Mouse (Mus musculus): Measurements from ENCODE around the gene Trim11.

Trim11 gene

GRCm38 (mm10) chr11:58981541-58982447, 3.9 kb downstream of the Trim11 start:
- DNase-seq: peak; percentile 44

DNA sequence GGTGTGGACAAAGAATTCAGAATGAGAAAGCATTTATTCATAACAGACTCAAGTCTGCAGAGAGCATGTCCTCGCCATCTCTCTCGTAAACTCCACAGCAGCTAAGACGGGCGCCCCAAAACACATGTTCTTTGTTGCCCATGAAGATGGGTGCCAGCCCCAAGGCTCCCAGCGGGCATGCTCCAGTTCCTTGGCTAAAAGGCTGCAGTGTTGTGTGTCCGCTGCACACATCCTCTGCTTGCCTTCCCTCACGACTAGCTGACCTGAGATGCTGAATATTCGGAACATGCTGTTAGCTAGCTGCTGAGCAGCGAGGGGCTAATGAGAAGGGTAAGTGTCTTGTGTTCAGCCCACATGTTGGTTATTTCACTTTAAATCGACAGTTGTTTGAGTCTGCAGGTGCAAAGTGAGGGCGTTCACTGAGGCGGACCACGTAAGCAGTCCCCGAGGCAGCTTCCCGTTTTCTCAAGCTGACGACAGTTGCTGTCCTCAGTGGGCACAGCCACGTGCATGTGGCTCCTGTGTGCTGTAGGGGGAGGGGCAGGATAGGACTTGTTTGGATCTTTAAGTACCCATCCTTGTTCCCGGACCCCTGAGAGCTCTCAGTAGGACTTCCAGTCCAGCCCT, 4.7 kb downstream of the Trim11 start:
- no peak for DNase-seq

- DNase-seq: no peak
Measured at GRCm38 (mm10) chr11:58983691-58984341, 5.9 kb downstream of the Trim11 start.

DNA sequence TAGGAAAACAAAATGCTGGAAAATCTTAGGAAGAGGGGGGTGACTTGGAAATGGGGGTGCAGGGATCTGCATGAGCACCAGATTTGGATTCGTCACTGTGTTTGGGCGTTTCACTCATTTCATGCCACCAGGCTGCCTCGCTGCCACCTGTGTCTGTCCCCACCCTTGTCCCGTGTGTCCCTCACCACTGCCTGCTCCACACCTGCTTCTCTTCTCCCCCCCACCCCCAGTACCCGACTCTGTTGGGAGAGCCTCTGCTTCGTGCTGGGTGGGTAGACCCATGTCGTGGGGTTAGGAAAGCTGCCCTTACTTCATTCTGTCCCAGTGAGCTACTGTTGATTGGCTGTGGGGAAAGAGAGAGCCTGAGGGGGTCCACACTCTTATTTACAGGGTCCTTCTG, 6.8 kb downstream of the Trim11 start:
- DNase-seq: no peak

DNA sequence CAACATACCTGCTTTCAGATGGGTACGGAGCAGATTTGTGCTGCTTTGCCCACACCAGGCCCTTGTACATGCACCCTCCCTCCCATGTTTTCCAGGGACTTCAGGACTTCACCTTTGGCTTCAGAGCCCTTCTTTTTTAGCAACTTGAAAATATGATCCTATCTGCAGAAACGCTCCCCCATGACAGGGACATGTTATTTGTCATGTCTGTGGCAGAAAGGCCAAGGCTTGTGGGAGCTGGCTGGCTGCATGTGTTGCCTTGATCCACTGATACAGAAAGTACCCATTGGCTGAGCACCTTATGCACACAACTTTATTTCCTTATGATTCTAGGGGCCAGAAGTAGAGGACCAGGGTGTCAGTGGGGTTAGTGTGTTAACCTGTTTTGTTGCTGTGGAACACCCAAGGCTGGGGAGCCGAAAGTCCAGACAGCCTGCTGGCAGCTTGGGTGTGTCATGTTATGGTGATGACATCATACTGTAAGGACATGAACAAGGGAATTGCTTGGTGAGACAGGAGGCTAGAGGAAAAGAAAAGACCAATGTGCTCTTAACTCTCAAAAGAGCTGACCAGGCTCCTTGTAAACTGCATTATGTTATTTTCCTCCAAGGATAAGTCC, 7.5 kb downstream of the Trim11 start:
- DNase-seq: no peak

DNA sequence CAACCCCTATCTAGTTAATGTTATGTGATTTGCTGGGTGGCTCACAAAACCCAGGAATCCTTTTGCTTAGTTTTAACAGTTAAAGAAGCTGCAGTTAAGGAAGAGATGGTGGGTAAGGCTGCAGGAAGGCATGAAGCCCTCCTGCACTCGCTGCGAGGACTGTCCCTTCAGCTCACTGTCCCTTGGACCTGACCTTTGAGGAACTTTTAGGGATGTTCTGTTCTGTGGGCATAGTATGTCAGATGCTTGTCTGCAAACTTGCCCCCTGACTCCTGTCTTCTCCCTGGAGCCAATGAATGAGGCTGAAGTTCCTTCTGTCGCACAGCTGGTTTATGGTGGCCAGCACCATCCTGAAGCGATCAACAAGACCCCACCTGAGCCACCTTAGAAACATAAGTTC, 11.3 kb downstream of the Trim11 start:
- DNase-seq: no peak

DNA sequence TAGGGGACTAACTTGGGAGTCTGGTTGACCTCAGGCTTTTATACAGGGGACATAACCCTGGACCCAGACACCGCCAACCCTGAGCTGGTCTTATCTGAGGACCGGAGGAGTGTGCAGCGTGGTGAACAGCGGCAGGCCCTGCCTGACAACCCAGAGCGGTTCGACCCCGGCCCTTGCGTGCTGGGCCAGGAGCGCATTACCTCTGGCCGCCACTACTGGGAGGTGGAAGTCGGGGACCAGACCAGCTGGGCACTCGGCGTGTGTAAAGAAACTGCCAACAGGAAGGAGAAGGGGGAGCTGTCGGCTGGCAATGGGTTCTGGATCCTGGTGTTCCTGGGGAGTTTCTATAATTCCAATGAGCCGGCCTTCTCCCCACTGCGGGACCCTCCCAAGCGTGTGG, 12.2 kb downstream of the Trim11 start:
- DNase-seq: no peak

DNA sequence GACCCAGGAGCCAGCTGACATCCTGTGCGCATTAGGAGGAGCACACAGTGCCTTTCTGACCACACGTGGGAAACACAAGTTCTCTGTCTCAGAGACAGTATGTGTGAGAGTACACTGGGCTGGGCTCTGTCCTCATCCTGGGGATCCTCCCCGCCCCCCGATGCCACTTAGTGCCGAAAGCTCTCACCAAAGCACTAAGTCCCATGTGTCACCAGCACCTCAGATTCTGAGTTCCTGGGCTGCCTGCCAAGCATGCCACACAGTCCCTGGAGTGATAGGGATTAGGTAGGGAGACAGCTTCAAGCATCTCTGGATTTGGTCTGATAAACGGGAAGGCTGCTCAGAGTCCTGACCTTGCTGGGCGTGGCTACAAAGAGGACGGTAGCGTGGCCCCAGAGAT, 12.9 kb downstream of the Trim11 start:
- no peak for DNase-seq

GRCm38 (mm10) chr11:58991911-58992310, 14.0 kb downstream of the Trim11 start:
- DNase-seq: no peak

DNA sequence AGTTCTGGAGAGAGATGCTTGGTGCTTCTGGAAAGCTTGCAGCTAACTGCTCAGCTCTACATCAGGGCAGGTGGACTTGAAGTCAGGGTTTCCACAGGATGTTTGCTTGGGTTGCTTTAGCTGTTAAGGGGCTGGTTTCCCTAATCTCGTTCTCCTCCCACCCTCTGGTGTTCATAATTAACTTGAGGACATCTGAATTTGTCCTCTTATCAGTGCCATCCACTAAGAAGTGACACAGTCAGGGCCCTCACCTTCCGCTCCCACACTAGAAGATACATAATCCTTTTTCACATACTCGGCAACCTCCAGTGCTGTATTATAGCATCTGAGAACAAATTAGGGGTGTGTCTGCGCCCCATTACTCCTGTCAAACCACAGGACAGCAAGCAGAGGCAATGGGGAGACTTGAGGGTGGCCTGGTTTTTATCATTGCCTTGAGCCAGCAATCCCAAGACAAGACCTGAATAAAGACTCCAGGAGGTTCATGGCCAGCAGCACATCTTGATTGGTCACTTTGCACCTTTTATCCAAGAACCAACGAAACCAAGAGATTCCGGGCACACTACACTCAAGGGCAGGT, 15.3 kb downstream of the Trim11 start:
- no peak for DNase-seq

GRCm38 (mm10) chr11:58994337-58994826, 16.5 kb downstream of the Trim11 start:
- peak; percentile 50 for DNase-seq

GRCm38 (mm10) chr11:58995061-58995806, 17.3 kb downstream of the Trim11 start:
- DNase-seq: no peak

GRCm38 (mm10) chr11:58995807-58996370, 18.0 kb downstream of the Trim11 start:
- no peak for DNase-seq

DNA sequence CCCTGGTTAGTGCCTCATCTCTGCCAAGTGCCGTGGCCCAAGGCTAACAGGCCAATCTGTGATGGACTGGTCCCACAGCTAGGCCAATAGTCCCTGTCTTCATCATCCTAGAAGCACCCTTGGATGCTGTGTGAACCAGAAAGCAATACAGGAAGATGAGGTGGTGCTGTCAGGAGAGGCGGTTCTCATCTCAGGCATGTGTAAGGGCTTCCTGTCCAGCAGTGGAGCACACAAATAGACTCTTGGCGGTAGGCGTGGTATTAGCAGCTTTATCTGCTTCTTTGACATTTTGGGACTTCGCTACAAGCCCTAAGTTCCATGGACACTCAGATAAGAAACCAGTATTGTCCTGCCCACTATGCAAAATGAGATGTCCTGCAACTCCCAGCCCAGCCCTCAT, 19.6 kb downstream of the Trim11 start:
- no peak for DNase-seq

- DNase-seq: no peak
Measured at GRCm38 (mm10) chr11:58999158-58999557, 21.3 kb downstream of the Trim11 start.

- DNase-seq: no peak
Measured at GRCm38 (mm10) chr11:58999830-59000229, 21.9 kb downstream of the Trim11 start.

DNA sequence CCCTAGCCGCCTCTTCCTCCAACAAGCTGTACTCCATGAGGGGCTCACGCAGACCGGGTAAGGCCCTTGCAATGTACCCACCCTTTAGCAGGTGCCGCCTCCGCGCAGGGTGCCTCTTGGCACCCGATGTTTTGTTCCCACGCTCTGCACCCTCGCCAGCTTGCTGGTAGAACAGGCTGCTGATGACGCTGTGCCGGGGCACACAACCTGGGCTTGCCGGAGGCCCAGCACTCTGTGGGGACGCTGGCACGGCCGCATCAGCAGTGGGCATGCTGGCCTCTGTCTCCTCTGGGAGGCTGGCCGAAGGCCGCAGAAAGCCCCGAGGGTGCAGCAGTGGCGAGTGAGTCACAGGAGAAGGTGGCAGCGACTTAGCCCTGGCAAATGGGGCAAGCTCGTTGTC, 22.7 kb downstream of the Trim11 start:
- DNase-seq: no peak

- no peak for DNase-seq
Measured at GRCm38 (mm10) chr11:59002327-59003079, 24.6 kb downstream of the Trim11 start.

- no peak for DNase-seq
Measured at GRCm38 (mm10) chr11:59015052-59015451, 37.2 kb downstream of the Trim11 start.

- peak; percentile 6 for DNase-seq
Measured at GRCm38 (mm10) chr11:59026411-59026810, 48.5 kb downstream of the Trim11 start.

DNA sequence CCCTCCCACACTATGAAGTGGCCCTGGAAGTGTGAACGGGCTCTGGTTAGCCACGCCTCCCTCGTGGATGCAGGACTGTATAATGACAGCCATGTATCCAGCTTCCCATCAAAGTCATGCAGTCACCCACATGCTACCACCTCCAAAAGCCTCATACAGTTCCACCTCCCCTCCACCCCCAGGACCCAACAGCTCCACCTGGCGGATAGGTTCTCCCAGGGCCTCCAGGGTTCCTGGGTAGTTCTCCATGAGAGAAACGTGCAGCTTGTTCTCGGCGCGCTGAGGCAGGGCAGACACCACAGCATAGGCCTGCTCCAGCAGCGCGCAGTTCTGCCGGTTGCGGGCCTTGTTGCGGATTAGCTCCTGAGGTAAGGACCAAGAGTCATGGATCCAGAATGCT, 51.1 kb downstream of the Trim11 start:
- DNase-seq: no peak
